Mouse (Mus musculus): ENCODE measurements around the gene Nkx3-2.

The Nkx3-2 gene

GRCm38 (mm10) chr5:41762141-41762946 is 2.0 kb downstream of the Nkx3-2 start:
- no peak for DNase-seq

- DNase-seq, result peak in 1 of 2 experiments; percentile 43
Measured at GRCm38 (mm10) chr5:41761509-41762140, 2.7 kb downstream of the Nkx3-2 start.

- no peak for DNase-seq
Measured at GRCm38 (mm10) chr5:41760831-41761508, 3.3 kb downstream of the Nkx3-2 start.

GRCm38 (mm10) chr5:41760071-41760470 is 4.2 kb downstream of the Nkx3-2 start:
- no peak for DNase-seq

- DNase-seq, result no peak
Measured at GRCm38 (mm10) chr5:41758671-41759639, 5.3 kb downstream of the Nkx3-2 start.

GRCm38 (mm10) chr5:41757338-41757737 is 7.0 kb downstream of the Nkx3-2 start:
- DNase-seq, result no peak

GRCm38 (mm10) chr5:41756396-41756795 is 7.9 kb downstream of the Nkx3-2 start:
- DNase-seq, result no peak

- DNase-seq, result no peak
Measured at GRCm38 (mm10) chr5:41755373-41755960, 8.8 kb downstream of the Nkx3-2 start.

- no peak for DNase-seq
Measured at GRCm38 (mm10) chr5:41754836-41755235, 9.5 kb downstream of the Nkx3-2 start.

- DNase-seq, result no peak
Measured at GRCm38 (mm10) chr5:41754226-41754775, 10.0 kb downstream of the Nkx3-2 start.

GRCm38 (mm10) chr5:41752721-41753120 is 11.6 kb downstream of the Nkx3-2 start:
- DNase-seq, result no peak

- no peak for DNase-seq
Measured at GRCm38 (mm10) chr5:41744898-41745780, 19.2 kb downstream of the Nkx3-2 start.

- peak in 1 of 2 experiments; percentile 30 for DNase-seq
Measured at GRCm38 (mm10) chr5:41744234-41744633, 20.1 kb downstream of the Nkx3-2 start.

GRCm38 (mm10) chr5:41738817-41739216 is 25.5 kb downstream of the Nkx3-2 start:
- DNase-seq, result no peak

GRCm38 (mm10) chr5:41737039-41737438 is 27.3 kb downstream of the Nkx3-2 start:
- no peak for DNase-seq

- no peak for DNase-seq
Measured at GRCm38 (mm10) chr5:41727017-41727416, 37.3 kb downstream of the Nkx3-2 start.

GRCm38 (mm10) chr5:41725573-41725972 is 38.7 kb downstream of the Nkx3-2 start:
- peak in 1 of 2 experiments; percentile 21 for DNase-seq
